Mouse (Mus musculus): ENCODE measurements around the gene Ube2g1. TPM values are rescaled to one million over a fixed set of nuclear protein-coding genes. Genes with fewer than 3 reads are reported as not detected.
"Not testable (repeated sequence)": the region's sequence is repeated elsewhere in the genome, so short reads cannot be mapped to it uniquely, and the experiment has no call there.

Gene Ube2g1
- polyA plus RNA-seq, 1 experiment from 2014 or later = 96.3 TPM

GRCm38 (mm10) chr11:72689551-72690510 lies 82.7 kb downstream of the Ube2g1 start, which contains the start of gene Ankfy1:
Gene Ankfy1, plus strand, starts transcription at chr11:72690006.
- WGBS = under 1% methylated on average over 56 of the region's 56 CpGs
- Histone ChIP-seq H3K27me3 (ENCODE audit: control insufficient read depth, insufficient read depth, low read length) (no peaks in the 10 kb centered on the region), H3K9ac (ENCODE audit: low read length) (peak within 1 kb of the TSS; percentile 87), H3K36me3 (ENCODE audit: control insufficient read depth, insufficient read depth, low read length) (no peaks in the 10 kb centered on the region), H3K27ac (replicated peaks; ENCODE audit: low read depth, low read length) (peak within 1 kb of the TSS; percentile 56), H3K4me1 (ENCODE audit: control insufficient read depth, insufficient read depth, low read length) (peaks cover 6% of the 10 kb centered on the region; the same call in 1 of the 2 replicates), H3K4me2 (ENCODE audit: low read depth, severe bottlenecking) (peak within 1 kb of the TSS; percentile 71), H3K4me3 (ENCODE audit: low read depth, low read length) (peak within 1 kb of the TSS; percentile 82), H3K9me3 (ENCODE audit: control insufficient read depth, low read length) (no peaks in the 10 kb centered on the region)
- ATAC-seq (ENCODE audit: insufficient number of reproducible peaks, low FRiP score, low TSS enrichment, low read depth) (peak; percentile 96), DNase-seq (ENCODE audit: low spot score) (peak; percentile 98)

- no peak overlapping the region for H3K27ac ChIP-seq (replicated peaks; ENCODE audit: low read depth, low read length)
- H3K4me2 ChIP-seq (ENCODE audit: low read depth, severe bottlenecking) = no peak overlapping the region
- ATAC-seq (ENCODE audit: insufficient number of reproducible peaks, low FRiP score, low TSS enrichment, low read depth) (no peak), DNase-seq (ENCODE audit: low spot score) (no peak)
- no peak overlapping the region for H3K9ac ChIP-seq (ENCODE audit: low read length)
- 90% methylated on average over 4 of the region's 4 CpGs for WGBS
- H3K4me1 ChIP-seq (ENCODE audit: control insufficient read depth, insufficient read depth, low read length) = peaks cover 6% of the 10 kb centered on the region; the same call in 1 of the 2 replicates
- H3K9me3 ChIP-seq (ENCODE audit: control insufficient read depth, low read length) = no peaks in the 10 kb centered on the region
- H3K36me3 ChIP-seq (ENCODE audit: control insufficient read depth, insufficient read depth, low read length) = no peaks in the 10 kb centered on the region
- H3K4me3 ChIP-seq (ENCODE audit: low read depth, low read length) = no peak overlapping the region
- no peaks in the 10 kb centered on the region for H3K27me3 ChIP-seq (ENCODE audit: control insufficient read depth, insufficient read depth, low read length)
Observed at GRCm38 (mm10) chr11:72692353-72692752, 85.3 kb downstream of the Ube2g1 start.

- peaks cover 6% of the 10 kb centered on the region; the same call in 1 of the 2 replicates for H3K4me1 ChIP-seq (ENCODE audit: control insufficient read depth, insufficient read depth, low read length)
- DNase-seq (ENCODE audit: low spot score) (no peak), ATAC-seq (ENCODE audit: insufficient number of reproducible peaks, low FRiP score, low TSS enrichment, low read depth) (no peak)
- H3K4me3 ChIP-seq (ENCODE audit: low read depth, low read length) = no peak overlapping the region
- no peaks in the 10 kb centered on the region for H3K9me3 ChIP-seq (ENCODE audit: control insufficient read depth, low read length)
- H3K27me3 ChIP-seq (ENCODE audit: control insufficient read depth, insufficient read depth, low read length) = no peaks in the 10 kb centered on the region
- no peak overlapping the region for H3K4me2 ChIP-seq (ENCODE audit: low read depth, severe bottlenecking)
- no peaks in the 10 kb centered on the region for H3K36me3 ChIP-seq (ENCODE audit: control insufficient read depth, insufficient read depth, low read length)
- H3K9ac ChIP-seq (ENCODE audit: low read length) = no peak overlapping the region
- H3K27ac ChIP-seq (replicated peaks; ENCODE audit: low read depth, low read length) = no peak overlapping the region
- 87% methylated on average over 3 of the region's 3 CpGs for WGBS
Observed at GRCm38 (mm10) chr11:72695025-72695424, 87.9 kb downstream of the Ube2g1 start.

GRCm38 (mm10) chr11:72696368-72696971 lies 89.4 kb downstream of the Ube2g1 start:
- Histone ChIP-seq H3K9me3 (ENCODE audit: control insufficient read depth, low read length) (no peaks in the 10 kb centered on the region), H3K4me1 (ENCODE audit: control insufficient read depth, insufficient read depth, low read length) (no peaks in the 10 kb centered on the region), H3K4me2 (ENCODE audit: low read depth, severe bottlenecking) (no peak overlapping the region), H3K9ac (ENCODE audit: low read length) (no peak overlapping the region), H3K36me3 (ENCODE audit: control insufficient read depth, insufficient read depth, low read length) (no peaks in the 10 kb centered on the region), H3K27me3 (ENCODE audit: control insufficient read depth, insufficient read depth, low read length) (no peaks in the 10 kb centered on the region), H3K4me3 (ENCODE audit: low read depth, low read length) (no peak overlapping the region), H3K27ac (replicated peaks; ENCODE audit: low read depth, low read length) (no peak overlapping the region)
- ATAC-seq (ENCODE audit: insufficient number of reproducible peaks, low FRiP score, low TSS enrichment, low read depth) (no peak), DNase-seq (ENCODE audit: low spot score) (no peak)
- 88% methylated on average over 2 of the region's 2 CpGs for WGBS

GRCm38 (mm10) chr11:72697323-72697722 lies 90.2 kb downstream of the Ube2g1 start:
- Histone ChIP-seq H3K4me1 (ENCODE audit: control insufficient read depth, insufficient read depth, low read length) (no peaks in the 10 kb centered on the region), H3K9me3 (ENCODE audit: control insufficient read depth, low read length) (no peaks in the 10 kb centered on the region), H3K27ac (replicated peaks; ENCODE audit: low read depth, low read length) (no peak overlapping the region), H3K27me3 (ENCODE audit: control insufficient read depth, insufficient read depth, low read length) (no peaks in the 10 kb centered on the region), H3K4me2 (ENCODE audit: low read depth, severe bottlenecking) (no peak overlapping the region), H3K4me3 (ENCODE audit: low read depth, low read length) (no peak overlapping the region), H3K36me3 (ENCODE audit: control insufficient read depth, insufficient read depth, low read length) (no peaks in the 10 kb centered on the region), H3K9ac (ENCODE audit: low read length) (no peak overlapping the region)
- no peak for ATAC-seq (ENCODE audit: insufficient number of reproducible peaks, low FRiP score, low TSS enrichment, low read depth)
- no peak for DNase-seq (ENCODE audit: low spot score)

GRCm38 (mm10) chr11:72705111-72705510 lies 98.0 kb downstream of the Ube2g1 start:
- not testable (repeated sequence) for H3K4me2 ChIP-seq (ENCODE audit: low read depth, severe bottlenecking); DNase-seq (ENCODE audit: low spot score); H3K9ac ChIP-seq (ENCODE audit: low read length); H3K4me1 ChIP-seq (ENCODE audit: control insufficient read depth, insufficient read depth, low read length); H3K9me3 ChIP-seq (ENCODE audit: control insufficient read depth, low read length); H3K4me3 ChIP-seq (ENCODE audit: low read depth, low read length); ATAC-seq (ENCODE audit: insufficient number of reproducible peaks, low FRiP score, low TSS enrichment, low read depth); H3K27ac ChIP-seq (replicated peaks; ENCODE audit: low read depth, low read length); H3K27me3 ChIP-seq (ENCODE audit: control insufficient read depth, insufficient read depth, low read length); H3K36me3 ChIP-seq (ENCODE audit: control insufficient read depth, insufficient read depth, low read length)
- WGBS = 90% methylated on average over 2 of the region's 2 CpGs

- Histone ChIP-seq H3K4me2 (ENCODE audit: low read depth, severe bottlenecking) (no peak overlapping the region), H3K4me3 (ENCODE audit: low read depth, low read length) (no peak overlapping the region), H3K9ac (ENCODE audit: low read length) (no peak overlapping the region), H3K4me1 (ENCODE audit: control insufficient read depth, insufficient read depth, low read length) (no peaks in the 10 kb centered on the region), H3K27ac (replicated peaks; ENCODE audit: low read depth, low read length) (no peak overlapping the region), H3K27me3 (ENCODE audit: control insufficient read depth, insufficient read depth, low read length) (no peaks in the 10 kb centered on the region), H3K9me3 (ENCODE audit: control insufficient read depth, low read length) (no peaks in the 10 kb centered on the region), H3K36me3 (ENCODE audit: control insufficient read depth, insufficient read depth, low read length) (peaks cover 2% of the 10 kb centered on the region; the same call in 1 of the 2 replicates)
- DNase-seq (ENCODE audit: low spot score) (no peak), ATAC-seq (ENCODE audit: insufficient number of reproducible peaks, low FRiP score, low TSS enrichment, low read depth) (no peak)
- 95% methylated on average over 5 of the region's 5 CpGs for WGBS
Observed at GRCm38 (mm10) chr11:72712721-72713120, 105.6 kb downstream of the Ube2g1 start.

GRCm38 (mm10) chr11:72718161-72718560 lies 111.1 kb downstream of the Ube2g1 start:
- Histone ChIP-seq H3K36me3 (ENCODE audit: control insufficient read depth, insufficient read depth, low read length) (peaks cover 2% of the 10 kb centered on the region; the same call in 1 of the 2 replicates), H3K9me3 (ENCODE audit: control insufficient read depth, low read length) (no peaks in the 10 kb centered on the region), H3K4me2 (ENCODE audit: low read depth, severe bottlenecking) (no peak overlapping the region), H3K4me3 (ENCODE audit: low read depth, low read length) (no peak overlapping the region), H3K27me3 (ENCODE audit: control insufficient read depth, insufficient read depth, low read length) (no peaks in the 10 kb centered on the region), H3K27ac (replicated peaks; ENCODE audit: low read depth, low read length) (no peak overlapping the region), H3K9ac (ENCODE audit: low read length) (no peak overlapping the region), H3K4me1 (ENCODE audit: control insufficient read depth, insufficient read depth, low read length) (0 out of 2 replicates have a peak, but pooled peaks cover under 1% of the 10 kb centered on the region)
- no peak for DNase-seq (ENCODE audit: low spot score)
- WGBS = 90% methylated on average over 3 of the region's 3 CpGs
- no peak for ATAC-seq (ENCODE audit: insufficient number of reproducible peaks, low FRiP score, low TSS enrichment, low read depth)
